Mouse (Mus musculus) skeletal muscle tissue, postnatal 0 days (tissue): ENCODE measurements around the gene Il34. TPM values are rescaled to one million over a fixed set of nuclear protein-coding genes. Genes with fewer than 3 reads are reported as not detected.

ENCODE experiments used
- polyA plus RNA-seq: library from polyadenylated mRNA; unstranded; fragments of >200 nt; fragmentation: Nextera tagmentation; extraction: Ambion mirVana; gene quantifications from 2 replicates; pipeline ENCODE4 v1.2.1, GENCODE M21; 2015

The Il34 gene
- 3.8 and 5.1 TPM in 2 replicates for polyA plus RNA-seq

DNA sequence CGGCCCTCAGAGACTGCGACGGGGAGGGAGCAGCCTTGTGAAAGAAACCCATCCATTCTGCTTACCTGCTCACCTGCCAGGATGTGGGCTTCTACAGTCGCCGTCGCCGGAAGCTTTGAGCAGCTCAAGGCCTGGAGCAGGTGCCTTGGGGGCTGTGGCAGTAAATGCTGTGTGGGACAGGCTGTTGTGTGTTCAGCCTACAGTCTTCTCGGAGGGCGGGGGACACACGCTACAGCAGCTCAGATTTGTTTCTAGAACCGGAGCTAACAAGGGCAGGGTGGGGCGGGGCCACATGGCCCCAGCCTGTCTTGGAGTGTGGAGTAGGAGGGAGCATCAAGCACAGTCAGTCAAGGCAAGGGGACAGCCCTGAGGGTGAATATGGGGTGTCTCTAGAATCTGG, at the start of gene Il34:
Gene Il34, minus strand, starts transcription at position 256 of the 400 bp plus-strand sequence.

DNA sequence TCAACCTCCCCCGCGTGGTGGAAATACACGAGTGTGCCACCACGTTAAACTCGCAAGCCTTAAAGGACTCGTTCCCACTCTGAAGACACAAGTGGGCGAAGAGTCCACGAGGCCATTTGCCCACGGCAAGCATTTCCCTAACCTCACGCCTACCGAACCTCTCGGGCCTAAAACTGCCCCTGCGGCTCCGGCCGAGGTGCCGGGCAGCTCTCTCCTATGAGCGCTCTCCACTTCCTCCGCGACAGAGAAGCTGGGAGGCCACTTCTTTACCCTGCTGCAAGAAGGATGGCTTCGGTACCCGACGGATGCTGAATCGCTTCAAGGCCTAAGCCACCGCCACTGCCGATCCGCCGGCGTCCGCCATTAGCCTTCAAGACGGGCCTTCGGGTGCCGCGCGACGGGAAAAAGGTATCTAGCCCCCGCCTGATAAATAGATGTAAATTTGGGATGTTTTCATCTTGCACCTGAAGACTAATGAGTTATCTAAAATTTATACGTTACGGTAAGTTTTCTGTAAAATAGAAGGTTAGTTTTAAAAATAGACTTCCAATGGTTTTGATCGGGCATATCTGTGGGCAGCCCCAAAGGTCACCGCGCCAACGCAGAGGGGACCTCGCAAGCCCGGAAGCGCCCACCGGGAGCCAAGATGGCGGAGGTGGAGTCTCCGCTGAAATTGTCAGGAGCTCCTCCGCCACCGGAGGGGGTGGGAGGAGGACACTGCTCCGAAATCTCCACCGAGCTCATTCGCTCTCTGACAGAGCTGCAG, 40.9 kb upstream of the Il34 start, which contains the start of the genes Cog4 and Sf3b3:
Gene Cog4, plus strand, starts transcription at position 196 of the 766 bp plus-strand sequence.
Gene Sf3b3, minus strand, starts transcription at position 383 of the 766 bp plus-strand sequence.

DNA sequence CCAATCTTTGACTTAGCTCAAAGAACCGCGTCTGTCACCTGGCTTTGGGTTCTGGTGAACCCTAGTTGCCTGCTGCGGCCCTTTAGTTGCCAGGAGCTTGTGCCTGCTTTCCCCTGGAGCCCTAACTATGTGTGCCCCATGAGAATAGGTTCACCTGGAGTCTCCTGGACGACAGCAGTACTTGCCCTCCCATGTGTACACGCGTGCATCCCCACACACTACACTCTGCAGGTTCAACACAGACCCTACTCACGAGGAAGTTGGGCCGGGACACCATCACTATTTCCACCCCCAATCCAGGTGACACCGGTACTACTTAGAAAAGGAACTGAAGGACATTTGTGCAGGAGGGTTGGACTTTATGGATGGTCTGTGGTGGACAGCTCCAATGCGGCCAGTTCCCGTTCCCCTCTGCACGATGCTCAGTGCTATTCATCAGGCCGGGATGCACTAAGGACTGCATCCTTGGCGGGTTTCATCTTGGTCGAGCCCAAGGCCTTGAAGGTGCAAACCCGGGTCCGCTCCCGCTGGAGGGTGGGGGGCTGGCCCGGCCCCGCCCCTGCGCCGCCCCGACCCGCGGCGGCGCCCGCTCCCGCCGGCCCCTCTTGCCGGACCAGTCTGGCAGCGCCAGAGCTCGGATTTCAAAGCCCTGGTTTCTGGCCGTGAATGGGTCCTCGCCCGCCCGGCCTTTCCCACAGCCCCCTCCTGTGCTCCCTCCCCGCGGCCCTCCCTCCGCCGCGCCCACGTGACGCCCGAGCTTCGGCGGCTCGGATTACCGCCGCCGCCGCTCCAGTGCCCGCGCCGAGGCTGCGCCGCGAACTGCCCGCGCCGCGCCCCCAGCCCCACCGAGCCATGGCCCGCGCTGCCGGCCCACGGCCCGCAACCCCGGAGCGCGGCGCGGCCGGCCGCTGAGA, 84.8 kb downstream of the Il34 start, which contains the start of gene Mtss1l:
Gene Mtss1l, plus strand, starts transcription at position 792 of the 914 bp plus-strand sequence.

Other genes with a start within 250 kb of the Il34 start
- 9.9 and 11.4 TPM in 2 replicates for gene Vac14, start 187.3 kb downstream of the Il34 start, polyA plus RNA-seq
- gene Mtss1l, start 84.4 kb downstream of the Il34 start, polyA plus RNA-seq: 10.5 and 12.4 TPM in 2 replicates
- 79.1 and 81.3 TPM in 2 replicates for gene Cog4, start 40.7 kb upstream of the Il34 start, polyA plus RNA-seq
- 35.8 and 37.2 TPM in 2 replicates for gene Sf3b3, start 40.9 kb upstream of the Il34 start, polyA plus RNA-seq
- 2.4 and 2.9 TPM in 2 replicates for gene Fuk, start 96.6 kb upstream of the Il34 start, polyA plus RNA-seq
- 20.8 and 20.9 TPM in 2 replicates for gene St3gal2, start 114.0 kb upstream of the Il34 start, polyA plus RNA-seq
- gene Ddx19a, start 191.9 kb upstream of the Il34 start, polyA plus RNA-seq: 7.8 and 8.4 TPM in 2 replicates
- gene Ddx19b, start 225.8 kb upstream of the Il34 start, polyA plus RNA-seq: 3.0 and 3.2 TPM in 2 replicates
- gene Aars, start 227.2 kb upstream of the Il34 start, polyA plus RNA-seq: 21.8 and 25.0 TPM in 2 replicates